Mouse (Mus musculus) erythroblast, adult 5-6 weeks (primary cell): ENCODE data around the gene Castor1. TPM values are rescaled to one million over a fixed set of nuclear protein-coding genes. Genes with fewer than 3 reads are reported as not detected.

ENCODE experiments used
- ATAC-seq: replicated peaks from 2 replicates; pipeline ENCODE4 v1.8.0; 2016; ENCODE audit warnings: moderate number of reproducible peaks, mild to moderate bottlenecking, moderate TSS enrichment, inconsistent platforms; ENCODE audit not compliant: poor library complexity, low FRiP score, severe bottlenecking
- total RNA-seq, 2 experiments: library from RNA; stranded (forward) in 1 of 2; stranded (reverse) in 1 of 2; fragments of 150-400 nt in 1 of 2; fragments of 200-764, 138-1000 nt in 1 of 2; gene quantifications; 2 replicates each; pipeline versions ENCODE4 v1.2.3 to v1.2.4; 2015 to 2017; ENCODE audit warnings: low replicate concordance in 2 of 2

The Castor1 gene
- total RNA-seq, 2 experiments from 2014 or later, result not detected

- no peak for ATAC-seq
These were observed 12.8 kb upstream of the Castor1 start for GRCm38 (mm10) chr11:4205097-4205655.

- ATAC-seq, result no peak
These were observed 12.1 kb upstream of the Castor1 start for GRCm38 (mm10) chr11:4205951-4206350.

GRCm38 (mm10) chr11:4206563-4206962, 11.5 kb upstream of the Castor1 start:
- ATAC-seq, result no peak

- ATAC-seq, result no peak
These were observed 10.4 kb upstream of the Castor1 start for GRCm38 (mm10) chr11:4207655-4208054.

- no peak for ATAC-seq
These were observed 8.5 kb upstream of the Castor1 start for GRCm38 (mm10) chr11:4209556-4209955.

GRCm38 (mm10) chr11:4210786-4211185, 7.2 kb upstream of the Castor1 start:
- no peak for ATAC-seq

GRCm38 (mm10) chr11:4213107-4213506, 4.9 kb upstream of the Castor1 start:
- ATAC-seq, result no peak

GRCm38 (mm10) chr11:4214572-4214971, 3.5 kb upstream of the Castor1 start:
- ATAC-seq, result no peak

GRCm38 (mm10) chr11:4215061-4215460, 3.0 kb upstream of the Castor1 start:
- ATAC-seq, result no peak

- ATAC-seq, result no peak
These were observed 1.6 kb upstream of the Castor1 start for GRCm38 (mm10) chr11:4216248-4217000.

GRCm38 (mm10) chr11:4218637-4219036, 612 bp downstream of the Castor1 start:
- no peak for ATAC-seq

GRCm38 (mm10) chr11:4219317-4219751, 1.3 kb downstream of the Castor1 start:
- ATAC-seq, result no peak

- ATAC-seq, result no peak
These were observed 1.9 kb downstream of the Castor1 start for GRCm38 (mm10) chr11:4219908-4220307.

- ATAC-seq, result peak; percentile 54
These were observed 2.7 kb downstream of the Castor1 start for GRCm38 (mm10) chr11:4220443-4221400.

GRCm38 (mm10) chr11:4222046-4222950, 4.3 kb downstream of the Castor1 start:
- no peak for ATAC-seq

GRCm38 (mm10) chr11:4223393-4224188, 5.6 kb downstream of the Castor1 start:
- peak; percentile 61 for ATAC-seq

- no peak for ATAC-seq
These were observed 6.2 kb downstream of the Castor1 start for GRCm38 (mm10) chr11:4224223-4224622.

GRCm38 (mm10) chr11:4226569-4227325, 8.7 kb downstream of the Castor1 start:
- no peak for ATAC-seq
